Mouse (Mus musculus): ENCODE measurements around the gene Thtpa. TPM values are rescaled to one million over a fixed set of nuclear protein-coding genes. Genes with fewer than 3 reads are reported as not detected.

The Thtpa gene
- polyA plus RNA-seq, 1 experiment from 2014 or later: 21.1 TPM

- 77% methylated on average over 1 of the region's 1 CpGs for WGBS
- H3K27ac ChIP-seq (ENCODE audit: low read length): no peak overlapping the region
- H3K4me3 ChIP-seq (ENCODE audit: low read length): no peak overlapping the region
- no peak for ATAC-seq (ENCODE audit: low read depth)
- no peaks in the 10 kb centered on the region for H3K27me3 ChIP-seq (ENCODE audit: control insufficient read depth, insufficient read depth, low read depth, low read length)
- H3K4me1 ChIP-seq (replicated peaks; ENCODE audit: control insufficient read depth, insufficient read depth, low read length): no peaks in the 10 kb centered on the region
- H3K9ac ChIP-seq (ENCODE audit: low read length): no peak overlapping the region
- no peak overlapping the region for H3K4me2 ChIP-seq (ENCODE audit: low read depth, low read length)
- H3K9me3 ChIP-seq (ENCODE audit: control insufficient read depth, low read length): no peaks in the 10 kb centered on the region
- no peaks in the 10 kb centered on the region for H3K36me3 ChIP-seq (ENCODE audit: control insufficient read depth, insufficient read depth, low read length)
Measured at GRCm38 (mm10) chr14:55146324-55146723, 51.7 kb downstream of the Thtpa start.

GRCm38 (mm10) chr14:55146829-55147401, 52.3 kb downstream of the Thtpa start:
- Histone ChIP-seq H3K36me3 (ENCODE audit: control insufficient read depth, insufficient read depth, low read length) (no peaks in the 10 kb centered on the region), H3K4me3 (ENCODE audit: low read length) (no peak overlapping the region), H3K27ac (ENCODE audit: low read length) (no peak overlapping the region), H3K4me2 (ENCODE audit: low read depth, low read length) (no peak overlapping the region), H3K9ac (ENCODE audit: low read length) (no peak overlapping the region), H3K4me1 (replicated peaks; ENCODE audit: control insufficient read depth, insufficient read depth, low read length) (no peaks in the 10 kb centered on the region), H3K9me3 (ENCODE audit: control insufficient read depth, low read length) (no peaks in the 10 kb centered on the region), H3K27me3 (ENCODE audit: control insufficient read depth, insufficient read depth, low read depth, low read length) (no peaks in the 10 kb centered on the region)
- no peak for ATAC-seq (ENCODE audit: low read depth)
- WGBS: 77% methylated on average over 12 of the region's 12 CpGs

- no peak for ATAC-seq (ENCODE audit: low read depth)
- 31% methylated on average over 5 of the region's 5 CpGs for WGBS
- Histone ChIP-seq H3K9ac (ENCODE audit: low read length) (no peak overlapping the region), H3K4me3 (ENCODE audit: low read length) (no peak overlapping the region), H3K9me3 (ENCODE audit: control insufficient read depth, low read length) (no peaks in the 10 kb centered on the region), H3K4me2 (ENCODE audit: low read depth, low read length) (no peak overlapping the region), H3K36me3 (ENCODE audit: control insufficient read depth, insufficient read depth, low read length) (no peaks in the 10 kb centered on the region), H3K27ac (ENCODE audit: low read length) (no peak overlapping the region), H3K4me1 (replicated peaks; ENCODE audit: control insufficient read depth, insufficient read depth, low read length) (no peaks in the 10 kb centered on the region), H3K27me3 (ENCODE audit: control insufficient read depth, insufficient read depth, low read depth, low read length) (no peaks in the 10 kb centered on the region)
Measured at GRCm38 (mm10) chr14:55148363-55148915, 53.9 kb downstream of the Thtpa start.

Other genes starting within 250 kb of the Thtpa start
- gene Homez, start 223.8 kb upstream of the Thtpa start, polyA plus RNA-seq (2015; fragmentation: Nextera tagmentation; extraction: Ambion mirVana): 10.2 and 13.2 TPM in 2 replicates
- gene Ppp1r3e, start 217.2 kb upstream of the Thtpa start, polyA plus RNA-seq (2015; fragmentation: Nextera tagmentation; extraction: Ambion mirVana): 1.5 and 1.6 TPM in 2 replicates
- 3.4 and 4.2 TPM in 2 replicates for gene Bcl2l2, start 211.4 kb upstream of the Thtpa start, polyA plus RNA-seq (2015; fragmentation: Nextera tagmentation; extraction: Ambion mirVana)
- not detected in 2 replicates for gene Gm20521, start 211.3 kb upstream of the Thtpa start, polyA plus RNA-seq (2015; fragmentation: Nextera tagmentation; extraction: Ambion mirVana)
- gene Pabpn1, start 202.3 kb upstream of the Thtpa start, polyA plus RNA-seq (2015; fragmentation: Nextera tagmentation; extraction: Ambion mirVana): 89.1 and 92.8 TPM in 2 replicates
- gene Slc22a17, start 181.7 kb upstream of the Thtpa start, polyA plus RNA-seq (2015; fragmentation: Nextera tagmentation; extraction: Ambion mirVana): 27.2 and 28.3 TPM in 2 replicates
- 24.6 and 26.0 TPM in 2 replicates for gene Efs, start 168.7 kb upstream of the Thtpa start, polyA plus RNA-seq (2015; fragmentation: Nextera tagmentation; extraction: Ambion mirVana)
- not detected in 2 replicates for gene Il25, start 162.1 kb upstream of the Thtpa start, polyA plus RNA-seq (2015; fragmentation: Nextera tagmentation; extraction: Ambion mirVana)
- gene Cmtm5, start 158.5 kb upstream of the Thtpa start, polyA plus RNA-seq (2015; fragmentation: Nextera tagmentation; extraction: Ambion mirVana): 1.2 and 1.7 TPM in 2 replicates
- 111 and 179 TPM in 2 replicates for gene Myh6, start 127.9 kb upstream of the Thtpa start, polyA plus RNA-seq (2015; fragmentation: Nextera tagmentation; extraction: Ambion mirVana)
- not detected in 2 replicates for gene Gm17428, start 117.9 kb upstream of the Thtpa start, polyA plus RNA-seq (2015; fragmentation: Nextera tagmentation; extraction: Ambion mirVana)
- 37.3 and 42.7 TPM in 2 replicates for gene Myh7, start 100.2 kb upstream of the Thtpa start, polyA plus RNA-seq (2015; fragmentation: Nextera tagmentation; extraction: Ambion mirVana)
- 75.9 and 76.9 TPM in 2 replicates for gene Ngdn, start 79.3 kb upstream of the Thtpa start, polyA plus RNA-seq (2015; fragmentation: Nextera tagmentation; extraction: Ambion mirVana)
- gene Zfhx2, start 2.5 kb upstream of the Thtpa start, polyA plus RNA-seq (2015; fragmentation: Nextera tagmentation; extraction: Ambion mirVana): 3.8 and 4.3 TPM in 2 replicates
- 19.7 and 23.2 TPM in 2 replicates for gene Ap1g2, start 11.8 kb downstream of the Thtpa start, polyA plus RNA-seq (2015; fragmentation: Nextera tagmentation; extraction: Ambion mirVana)
- 0.18 and 0.40 TPM in 2 replicates for gene Jph4, start 22.2 kb downstream of the Thtpa start, polyA plus RNA-seq (2015; fragmentation: Nextera tagmentation; extraction: Ambion mirVana)
- gene Dhrs2, start 127.2 kb downstream of the Thtpa start, polyA plus RNA-seq (2015; fragmentation: Nextera tagmentation; extraction: Ambion mirVana): 0.24 and 0.28 TPM in 2 replicates

Data from lung, embryonic 16.5 days (tissue).